Mouse (Mus musculus) ES-E14 (cell line): ENCODE data around the gene Elavl2. TPM values are rescaled to one million over a fixed set of nuclear protein-coding genes. Genes with fewer than 3 reads are reported as not detected.

Experiments used
- DNase-seq: peaks from one replicate; pipeline ENCODE4 v3.0.0-alpha.2; 2013; ENCODE audit warnings: low read depth, low spot score
- H3K27ac ChIP-seq: 2 replicates; pipeline ENCODE4 v1.5.1; 2012; ENCODE audit warnings: low read depth, mild to moderate bottlenecking, low read length, moderate library complexity, mixed read lengths; ENCODE audit not compliant: poor library complexity, insufficient read depth, severe bottlenecking
- H3K36me3 ChIP-seq: 2 replicates; pipeline ENCODE4 v1.6.1; 2012; ENCODE audit warnings: mild to moderate bottlenecking, low read length, moderate library complexity, mixed read lengths; ENCODE audit not compliant: control insufficient read depth, poor library complexity, insufficient read depth, severe bottlenecking
- H3K4me1 ChIP-seq, 2 experiments: fragments of 150-350 bp in 1 of 2; sonication (generic) in 1 of 2; 2 replicates each; pipeline ENCODE4 v1.6.1; 2012; ENCODE audit warnings: low read length in 2 of 2, mild to moderate bottlenecking in 1 of 2, mixed read lengths in 1 of 2; ENCODE audit not compliant: control insufficient read depth in 2 of 2, insufficient read depth in 2 of 2, poor library complexity in 1 of 2
- H3K4me3 ChIP-seq, 2 experiments: fragments of 150-350 bp in 1 of 2; sonication (generic) in 1 of 2; 2 replicates each; pipeline ENCODE4 v1.5.1; 2012; ENCODE audit warnings: low read length in 2 of 2, low read depth in 1 of 2, mild to moderate bottlenecking in 1 of 2, mixed read lengths in 1 of 2; ENCODE audit not compliant: insufficient read depth in 1 of 2, poor library complexity in 1 of 2, severe bottlenecking in 1 of 2
- H3K9ac ChIP-seq: 2 replicates; pipeline ENCODE4 v1.6.1; 2012; ENCODE audit warnings: low read depth, mild to moderate bottlenecking, low read length, mixed read lengths; ENCODE audit not compliant: poor library complexity, insufficient read depth, severe bottlenecking
- H3K9me3 ChIP-seq: fragments of 150-350 bp; sonication (generic); 2 replicates; pipeline ENCODE4 v1.6.1; 2012; ENCODE audit warnings: low read depth, mild to moderate bottlenecking, low read length; ENCODE audit not compliant: control insufficient read depth, insufficient read depth
- CHD2 ChIP-seq: IDR thresholded peaks from 2 replicates; pipeline ENCODE4 v1.6.1; 2014; ENCODE audit warnings: mild to moderate bottlenecking, low read depth, low read length, inconsistent platforms
- HCFC1 ChIP-seq: IDR thresholded peaks from 2 replicates; pipeline ENCODE4 v1.6.1; 2012; ENCODE audit warnings: low read length, inconsistent platforms, borderline replicate concordance; ENCODE audit not compliant: insufficient read depth
- MAFK ChIP-seq: IDR thresholded peaks from 2 replicates; pipeline ENCODE4 v1.6.1; 2014; ENCODE audit warnings: mild to moderate bottlenecking, low read depth, low read length, inconsistent platforms; ENCODE audit not compliant: insufficient read depth
- ZC3H11A ChIP-seq: IDR thresholded peaks from 2 replicates; pipeline ENCODE4 v1.6.1; 2012; ENCODE audit warnings: low read depth, mild to moderate bottlenecking, inconsistent platforms, low read length, borderline replicate concordance
- ZNF384 ChIP-seq: IDR thresholded peaks from 2 replicates; pipeline ENCODE4 v1.6.1; 2012; ENCODE audit warnings: low read depth, low read length, inconsistent platforms
- in situ Hi-C, 2 experiments: fragments of 600-800 bp; cut with MboI; formaldehyde crosslinking; loops; one replicate each; pipeline ENCODE4 v1.15.1; 2025; ENCODE audit warnings: low sequenced_read_pairs in 2 of 2, inconsistent platforms in 1 of 2; ENCODE audit not compliant: unreplicated experiment in 2 of 2
- total RNA-seq: library from RNA; depleted of rRNA; stranded (reverse); fragments of 300-350 nt; gene quantifications from 2 replicates; pipeline ENCODE4 v1.2.3, GENCODE M21; 2012; rRNA removed

The Elavl2 gene
- total RNA-seq = 15.5 and 21.3 TPM in 2 replicates

GRCm38 (mm10) chr4:91400423-91400822, at the start of gene Elavl2:
TSS of gene Elavl2 (minus strand) at chr4:91400785.
- TF ChIP-seq ZC3H11A = no peak
- TF ChIP-seq MAFK = no peak
- TF ChIP-seq CHD2 = no peak
- no peak for TF ChIP-seq ZNF384
- no peak for TF ChIP-seq HCFC1
- peak within 1 kb of the TSS; percentile 67 for H3K4me3 ChIP-seq
- no peak for DNase-seq
- no peaks in the 10 kb centered on the region for H3K9me3 ChIP-seq
- H3K27ac ChIP-seq = no peak within 1 kb of the TSS; the same call in 1 of the 2 replicates
- no peaks in the 10 kb centered on the region for H3K36me3 ChIP-seq
- no peak within 1 kb of the TSS for H3K9ac ChIP-seq
- in situ Hi-C loops = no loop called here
- no peaks in the 10 kb centered on the region for H3K4me1 ChIP-seq

GRCm38 (mm10) chr4:91447887-91448286, 47.3 kb upstream of the Elavl2 start:
- TF ChIP-seq HCFC1 = no peak
- TF ChIP-seq MAFK = no peak
- TF ChIP-seq ZC3H11A = no peak
- TF ChIP-seq ZNF384 = no peak
- TF ChIP-seq CHD2 = no peak
- in situ Hi-C loops = no loop called here
- Histone ChIP-seq H3K9ac (no peak overlapping the region), H3K4me1 (peaks cover 1 to 3% of the 10 kb centered on the region in 2 experiments; a peak in 2 of 4 replicates), H3K27ac (no peak overlapping the region), H3K9me3 (no peaks in the 10 kb centered on the region), H3K36me3 (no peaks in the 10 kb centered on the region), H3K4me3 (no peak overlapping the region)
- DNase-seq = peak; percentile 40

- Histone ChIP-seq H3K4me3 (no peak overlapping the region), H3K4me1 (no peaks in the 10 kb centered on the region), H3K36me3 (no peaks in the 10 kb centered on the region), H3K27ac (no peak overlapping the region), H3K9me3 (no peaks in the 10 kb centered on the region), H3K9ac (no peak overlapping the region)
- TF ChIP-seq ZNF384 (no peak), ZC3H11A (no peak), CHD2 (no peak), MAFK (no peak), HCFC1 (no peak)
- in situ Hi-C loops = no loop called here
- no peak for DNase-seq
These were observed 15.0 kb upstream of the Elavl2 start for GRCm38 (mm10) chr4:91415582-91415981.

- Histone ChIP-seq H3K27ac (no peak overlapping the region), H3K9ac (no peak overlapping the region), H3K4me3 (no peak overlapping the region), H3K4me1 (no peaks in the 10 kb centered on the region), H3K36me3 (no peaks in the 10 kb centered on the region), H3K9me3 (no peaks in the 10 kb centered on the region)
- DNase-seq = no peak
- in situ Hi-C loops = no loop called here
- TF ChIP-seq CHD2 (no peak), HCFC1 (no peak), ZC3H11A (no peak), MAFK (no peak), ZNF384 (no peak)
These were observed 4.5 kb upstream of the Elavl2 start for GRCm38 (mm10) chr4:91405047-91405446.
